Mouse (Mus musculus) brain, embryonic 14.5 days (tissue): ENCODE data around the gene Zhx3.

Experiments used
- CTCF ChIP-seq: fragments of 200-500 bp; IDR thresholded peaks from 2 replicates; pipeline ENCODE4 v1.5.1; 2012; ENCODE audit warnings: inconsistent platforms, mild to moderate bottlenecking, moderate library complexity, borderline replicate concordance; ENCODE audit not compliant: insufficient read depth, insufficient read length; ENCODE audit errors: extremely low read depth
- POLR2A ChIP-seq: fragments of 200-500 bp; IDR thresholded peaks from 2 replicates; pipeline ENCODE4 v1.6.1; 2012; ENCODE audit warnings: mild to moderate bottlenecking, inconsistent platforms, borderline replicate concordance; ENCODE audit not compliant: poor library complexity, insufficient read depth, insufficient read length, severe bottlenecking; ENCODE audit errors: extremely low read depth

- TF ChIP-seq CTCF (no peak), POLR2A (no peak)
These were observed 133.0 kb downstream of the Zhx3 start for GRCm38 (mm10) chr2:160739647-160740356.
